Mouse (Mus musculus): ENCODE data around the gene Dcaf6. TPM values are rescaled to one million over a fixed set of nuclear protein-coding genes. Genes with fewer than 3 reads are reported as not detected.
A peak's percentile ranks its signal among the peaks of the same experiment; 100 is the strongest.

Gene Dcaf6
- polyA plus RNA-seq, 1 experiment, result 27.1 TPM

- H3K4me3 ChIP-seq (ENCODE audit: insufficient read depth, low read length), result no peak overlapping the region
- TF ChIP-seq POLR2A (IDR thresholded peaks at IDR 0.05; ENCODE audit: borderline replicate concordance, low read depth, low read length) (no peak), CTCF (IDR thresholded peaks at IDR 0.05; ENCODE audit: low read depth, low read length) (no peak)
- peaks cover 5% of the 10 kb centered on the region for H3K4me1 ChIP-seq (ENCODE audit: control insufficient read depth, insufficient read depth, low read length)
- H3K27ac ChIP-seq (ENCODE audit: insufficient read depth, low read depth, low read length), result no peak overlapping the region
These were observed 177.3 kb downstream of the Dcaf6 start for GRCm38 (mm10) chr1:165282967-165283345.

GRCm38 (mm10) chr1:165282222-165282966 is 177.9 kb downstream of the Dcaf6 start:
- Histone ChIP-seq H3K4me3 (ENCODE audit: insufficient read depth, low read length) (peak overlapping the region; percentile 58), H3K27ac (ENCODE audit: insufficient read depth, low read depth, low read length) (no peak overlapping the region), H3K4me1 (ENCODE audit: control insufficient read depth, insufficient read depth, low read length) (peaks cover 5% of the 10 kb centered on the region)
- TF ChIP-seq POLR2A (IDR thresholded peaks at IDR 0.05; ENCODE audit: borderline replicate concordance, low read depth, low read length), result no peak
- TF ChIP-seq CTCF (IDR thresholded peaks at IDR 0.05; ENCODE audit: low read depth, low read length), result no peak

GRCm38 (mm10) chr1:165281351-165282221 is 178.7 kb downstream of the Dcaf6 start:
- H3K4me1 ChIP-seq (ENCODE audit: control insufficient read depth, insufficient read depth, low read length), result peaks cover 5% of the 10 kb centered on the region
- TF ChIP-seq POLR2A (IDR thresholded peaks at IDR 0.05; ENCODE audit: borderline replicate concordance, low read depth, low read length) (no peak), CTCF (IDR thresholded peaks at IDR 0.05; ENCODE audit: low read depth, low read length) (no peak)
- H3K27ac ChIP-seq (ENCODE audit: insufficient read depth, low read depth, low read length), result no peak overlapping the region
- H3K4me3 ChIP-seq (ENCODE audit: insufficient read depth, low read length), result peak overlapping the region; percentile 58

GRCm38 (mm10) chr1:165280741-165281140 is 179.5 kb downstream of the Dcaf6 start:
- Histone ChIP-seq H3K27ac (ENCODE audit: insufficient read depth, low read depth, low read length) (no peak overlapping the region), H3K4me1 (ENCODE audit: control insufficient read depth, insufficient read depth, low read length) (peaks cover 3% of the 10 kb centered on the region; the same call in 1 of the 2 replicates), H3K4me3 (ENCODE audit: insufficient read depth, low read length) (no peak overlapping the region)
- no peak for TF ChIP-seq POLR2A (IDR thresholded peaks at IDR 0.05; ENCODE audit: borderline replicate concordance, low read depth, low read length)
- no peak for TF ChIP-seq CTCF (IDR thresholded peaks at IDR 0.05; ENCODE audit: low read depth, low read length)

Other genes with a start within 250 kb of the Dcaf6 start
- gene Tiprl, start 223.5 kb downstream of the Dcaf6 start, polyA plus RNA-seq (2012; ENCODE audit: insufficient read depth, insufficient read length, missing spikeins), result 37.5 and 48.6 TPM in 2 replicates
- gene Gpr161, start 164.7 kb downstream of the Dcaf6 start, polyA plus RNA-seq (2012; ENCODE audit: insufficient read depth, insufficient read length, missing spikeins), result not detected in 2 replicates
- gene Mpc2, start 162 bp upstream of the Dcaf6 start, polyA plus RNA-seq (2012; ENCODE audit: insufficient read depth, insufficient read length, missing spikeins), result 86.6 and 102 TPM in 2 replicates
- gene Adcy10, start 24.7 kb upstream of the Dcaf6 start, polyA plus RNA-seq (2012; ENCODE audit: insufficient read depth, insufficient read length, missing spikeins), result not detected in 2 replicates
- 2.8 and 5.4 TPM in 2 replicates for gene Mpzl1, start 174.1 kb upstream of the Dcaf6 start, polyA plus RNA-seq (2012; ENCODE audit: insufficient read depth, insufficient read length, missing spikeins)
- gene Rcsd1, start 249.3 kb upstream of the Dcaf6 start, polyA plus RNA-seq (2012; ENCODE audit: insufficient read depth, insufficient read length, missing spikeins), result 59.7 and 60.3 TPM in 2 replicates